ENCODE assay signal across 10 mouse cellular contexts in genomic region chr14:79617121-79617828, GRCm38 (mm10). TPM values are rescaled to one million over a fixed set of nuclear protein-coding genes. Genes with fewer than 3 reads are reported as not detected.
DNase-seq lines count a peak whose midpoint lies in the region; ATAC-seq and TF ChIP-seq lines count a peak whose summit lies in the region.
"Had no signal": no experiment of that assay in that cellular context is flagged by ENCODE, and none has a peak within 500 bp of the region (broad histone marks: within the 10 kb centered on the region; RNA-seq: fewer than 3 reads in every experiment).

No protein-coding gene starts in this region.

- no peaks in the 10 kb centered on the region for H3K27me3 ChIP-seq in midbrain, embryonic 13.5 days
- H3K27me3 ChIP-seq: embryonic facial prominence, embryonic 12.5 days had no signal

- DNase-seq in cerebellum, postnatal 10 days, result peak; percentile 21 to 75
- DNase-seq in cerebellum, adult 11 months, result no peak
- DNase-seq in layer of hippocampus, adult 2 months (ENCODE audit: low spot score in 2 of 2), result peak; percentile 39 to 55
- DNase-seq in layer of hippocampus, postnatal 25 days (ENCODE audit: extremely low spot score in 1 of 2, low spot score in 1 of 2), result no peak
- peak; percentile 39 for DNase-seq in embryo, embryonic 10.5 days (ENCODE audit: low spot score)
- DNase-seq in ovary, postnatal 36 days (ENCODE audit: low spot score), result no peak

- peaks cover 53% of the 10 kb centered on the region for H3K36me3 ChIP-seq in midbrain, embryonic 13.5 days

- WGBS in midbrain, embryonic 13.5 days, result 85% methylated on average over 8 of the region's 8 CpGs

- H3K4me2 ChIP-seq in midbrain, embryonic 13.5 days (replicated peaks), result no peak overlapping the region
- H3K4me2 ChIP-seq: embryonic facial prominence, embryonic 12.5 days had no signal

- H3K9me3 ChIP-seq in midbrain, embryonic 13.5 days, result no peaks in the 10 kb centered on the region
- H3K9me3 ChIP-seq: embryonic facial prominence, embryonic 12.5 days had no signal

- no peak overlapping the region for H3K9ac ChIP-seq in midbrain, embryonic 13.5 days (replicated peaks)
- H3K9ac ChIP-seq: embryonic facial prominence, embryonic 12.5 days had no signal

- 0 out of 2 replicates have a peak, but pooled peaks cover 3% of the 10 kb centered on the region for H3K4me1 ChIP-seq in midbrain, embryonic 13.5 days (replicated peaks)
- H3K4me1 ChIP-seq: embryonic facial prominence, embryonic 12.5 days had no signal

- ATAC-seq in midbrain, embryonic 13.5 days, result peak; percentile 63
- no peak for ATAC-seq in cerebellum, adult (ENCODE audit: insufficient number of reproducible peaks, low FRiP score, low TSS enrichment)

- TF ChIP-seq CTCF in layer of hippocampus, adult 2 months (conservative IDR thresholded peaks at IDR 0.05), result peak; percentile 89

- H3K4me3 ChIP-seq in layer of hippocampus, adult 2 months, result no peak overlapping the region
- H3K4me3 ChIP-seq in midbrain, embryonic 13.5 days (replicated peaks), result no peak overlapping the region
- H3K4me3 ChIP-seq: embryonic facial prominence, embryonic 12.5 days; myocyte had no signal

- peak overlapping the region; percentile 62 for H3K27ac ChIP-seq in layer of hippocampus, adult 2 months
- H3K27ac ChIP-seq in midbrain, embryonic 13.5 days, result no peak overlapping the region
- H3K27ac ChIP-seq: embryonic facial prominence, embryonic 12.5 days had no signal

RNA-seq across cellular contexts. Expression of gene Sugt1, which starts 29.8 kb away (rescaled TPM):
- total RNA-seq in layer of hippocampus, adult 2 months (2021), result 10 to 100 TPM; 89.7 to 92.1 TPM
- 10 to 100 TPM; 90.0 to 91.4 TPM for total RNA-seq in layer of hippocampus, postnatal 25 days (2021)
- polyA plus RNA-seq in midbrain, embryonic 13.5 days (2015; fragmentation: Nextera tagmentation; extraction: Ambion mirVana), result 130 and 135 TPM in 2 replicates

RNA-seq across cellular contexts. Expression of gene Cnmd, which starts 44.7 kb away (rescaled TPM):
- total RNA-seq in layer of hippocampus, adult 2 months (2021), result 1 to 10 TPM; 1.5 to 1.8 TPM
- total RNA-seq in layer of hippocampus, postnatal 25 days (2021), result 1 to 10 TPM; 2.3 to 3.1 TPM
- polyA plus RNA-seq in midbrain, embryonic 13.5 days (2015; fragmentation: Nextera tagmentation; extraction: Ambion mirVana), result 1.1 and 1.2 TPM in 2 replicates
- polyA plus RNA-seq: myocyte had no signal

Comparison
In these comparisons a context has a peak if more than half of its experiments do, and no peak if none do; other contexts are left out.
1. DNase-seq: peak in cerebellum, postnatal 10 days (2 of 2), layer of hippocampus, adult 2 months (2 of 2) and embryo, embryonic 10.5 days (single experiment); none in cerebellum, adult 11 months (single experiment), layer of hippocampus, postnatal 25 days (0 of 2) and ovary, postnatal 36 days (single experiment).